Mouse (Mus musculus) MEL (cell line): ENCODE data around the gene Neurl2.

Experiments used
- CTCF ChIP-seq, 3 experiments: IDR thresholded peaks in 2 of 3; conservative IDR thresholded peaks in 1 of 3; 2 replicates each; pipeline ENCODE4 v1.5.1; 2011 to 2012; ENCODE audit warnings: low read length in 3 of 3, low read depth in 2 of 3, mild to moderate bottlenecking in 2 of 3, improper control_type of control experiment in 1 of 3, inconsistent platforms in 1 of 3, mixed read lengths in 1 of 3, moderate library complexity in 1 of 3; ENCODE audit not compliant: control insufficient read depth in 1 of 3, insufficient read depth in 1 of 3, poor library complexity in 1 of 3, severe bottlenecking in 1 of 3
- EP300 ChIP-seq, 2 experiments: IDR thresholded peaks; 2 replicates each; pipeline ENCODE4 v1.6.1; 2011; ENCODE audit warnings: improper control_type of control experiment in 2 of 2, low read length in 2 of 2, low read depth in 1 of 2, mild to moderate bottlenecking in 1 of 2
- GATA1 ChIP-seq: IDR thresholded peaks from 2 replicates; pipeline ENCODE4 v1.6.1; 2011; ENCODE audit warnings: low read depth, low read length, improper control_type of control experiment
- MAFK ChIP-seq: IDR thresholded peaks from 2 replicates; pipeline ENCODE4 v1.6.1; 2011; ENCODE audit warnings: low read depth, mild to moderate bottlenecking, low read length, improper control_type of control experiment, borderline replicate concordance
- MEF2A ChIP-seq: IDR thresholded peaks from 2 replicates; pipeline ENCODE4 v1.6.1; 2014; ENCODE audit warnings: low read depth, mild to moderate bottlenecking, inconsistent platforms, low read length, improper control_type of control experiment; ENCODE audit not compliant: poor library complexity, insufficient replicate concordance, severe bottlenecking; ENCODE audit errors: extremely low read depth
- RAD21 ChIP-seq: IDR thresholded peaks from 2 replicates; pipeline ENCODE4 v1.6.1; 2011; ENCODE audit warnings: mild to moderate bottlenecking, low read depth, low read length, improper control_type of control experiment
- TAL1 ChIP-seq: IDR thresholded peaks from 2 replicates; pipeline ENCODE4 v1.6.1; 2012; ENCODE audit warnings: mild to moderate bottlenecking, inconsistent platforms, low read length, moderate library complexity, mixed read lengths
- TCF12 ChIP-seq: IDR thresholded peaks from 2 replicates; pipeline ENCODE4 v1.6.1; 2014; ENCODE audit warnings: low read depth, mild to moderate bottlenecking, inconsistent platforms, low read length, improper control_type of control experiment, moderate library complexity

DNA sequence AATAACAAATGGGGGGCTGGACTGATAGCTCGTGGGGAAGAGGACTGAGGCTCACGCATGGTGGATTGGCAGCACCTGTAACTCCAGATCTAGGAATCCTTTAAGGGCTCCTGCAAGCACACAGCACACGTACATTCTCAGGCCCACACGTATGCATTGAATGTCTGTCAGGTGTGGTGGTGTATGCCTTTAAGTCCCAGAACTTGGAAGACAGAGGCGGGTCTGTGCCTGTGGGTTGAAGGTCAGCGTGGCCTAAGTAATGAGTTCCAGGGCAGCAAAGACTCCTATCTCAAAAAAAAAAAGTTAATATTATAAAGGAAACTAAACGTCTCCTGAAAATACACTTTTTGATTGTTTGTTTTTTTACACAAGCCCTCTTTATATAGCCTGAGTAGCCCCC is 26.6 kb downstream of the Neurl2 start:
- TF ChIP-seq CTCF (IDR thresholded peaks at IDR 0.05 in 2 of 3, conservative IDR thresholded peaks at IDR 0.05 in 1 of 3; ENCODE audit: control insufficient read depth in 1 of 3, insufficient read depth in 1 of 3, low read depth in 2 of 3, low read length in 3 of 3, poor library complexity in 1 of 3, severe bottlenecking in 1 of 3) (no peak), MAFK (no peak), EP300 (IDR thresholded peaks at IDR 0.05; ENCODE audit: low read depth in 1 of 2, low read length in 2 of 2) (no peak), RAD21 (no peak), GATA1 (no peak), TCF12 (no peak), TAL1 (no peak), MEF2A (no peak)
